Mouse (Mus musculus) CH12.LX (cell line): Measurements from ENCODE around the gene Htr1b. TPM values are rescaled to one million over a fixed set of nuclear protein-coding genes. Genes with fewer than 3 reads are reported as not detected.

Source experiments
- DNase-seq: peaks from one replicate; pipeline ENCODE4 v3.0.0-alpha.2; 2013; ENCODE audit errors: extremely low read depth
- H3K27ac ChIP-seq: 2 replicates; pipeline ENCODE4 v1.5.1; 2012; ENCODE audit warnings: low read depth, mild to moderate bottlenecking, control low read depth, moderate library complexity; ENCODE audit not compliant: insufficient read depth
- H3K27me3 ChIP-seq: replicated peaks from 2 replicates; pipeline ENCODE3; 2012; ENCODE audit warnings: inconsistent platforms
- H3K36me3 ChIP-seq, 2 experiments: replicated peaks in 1 of 2; 2 replicates each; pipeline versions ENCODE3 to v1.6.1; 2012; ENCODE audit warnings: inconsistent platforms in 1 of 2, low read length in 1 of 2, mild to moderate bottlenecking in 1 of 2, mixed read lengths in 1 of 2, moderate library complexity in 1 of 2; ENCODE audit not compliant: control insufficient read depth in 1 of 2, insufficient read depth in 1 of 2
- H3K4me1 ChIP-seq, 2 experiments: 2 replicates each; pipeline ENCODE4 v1.6.1; 2012; ENCODE audit warnings: inconsistent platforms in 1 of 2, moderate library complexity in 1 of 2; ENCODE audit not compliant: insufficient read depth in 2 of 2, control insufficient read depth in 1 of 2
- H3K4me2 ChIP-seq: 2 replicates; pipeline ENCODE4 v1.6.1; 2012; ENCODE audit warnings: low read depth, mild to moderate bottlenecking, control low read depth; ENCODE audit not compliant: poor library complexity, insufficient read depth, severe bottlenecking
- H3K4me3 ChIP-seq, 3 experiments: fragments of 150-350 bp in 1 of 3; sonication (generic) in 1 of 3; replicated peaks in 1 of 3; 2 replicates each; pipeline versions ENCODE3 to v1.5.1; 2011 to 2012; ENCODE audit warnings: low read depth in 2 of 3, low read length in 2 of 3, mild to moderate bottlenecking in 2 of 3, moderate library complexity in 2 of 3, control low read depth in 1 of 3, improper control_type of control experiment in 1 of 3, inconsistent platforms in 1 of 3, mixed read lengths in 1 of 3; ENCODE audit not compliant: poor library complexity in 1 of 3
- H3K79me2 ChIP-seq: replicated peaks from 2 replicates; pipeline ENCODE4 v1.6.1; 2012; ENCODE audit warnings: mild to moderate bottlenecking, moderate library complexity; ENCODE audit not compliant: control insufficient read depth, poor library complexity, insufficient read depth, severe bottlenecking; ENCODE audit errors: extremely low read depth
- H3K9ac ChIP-seq: 2 replicates; pipeline ENCODE4 v1.6.1; 2012; ENCODE audit warnings: low read depth, mild to moderate bottlenecking, control low read depth, moderate library complexity; ENCODE audit not compliant: insufficient read depth
- H3K9me3 ChIP-seq: replicated peaks from 2 replicates; pipeline ENCODE3; 2012; ENCODE audit warnings: low read length, inconsistent platforms, mixed read lengths
- BHLHE40 ChIP-seq: IDR thresholded peaks from 2 replicates; pipeline ENCODE4 v1.6.1; 2011; ENCODE audit warnings: mild to moderate bottlenecking, low read depth, low read length, improper control_type of control experiment
- CHD1 ChIP-seq: IDR thresholded peaks from 2 replicates; pipeline ENCODE4 v1.6.1; 2012; ENCODE audit warnings: low read depth, low read length, improper control_type of control experiment, inconsistent platforms
- CHD2 ChIP-seq: IDR thresholded peaks from 2 replicates; pipeline ENCODE4 v1.6.1; 2011; ENCODE audit warnings: low read length, improper control_type of control experiment
- CTCF ChIP-seq, 2 experiments: IDR thresholded peaks in 1 of 2; conservative IDR thresholded peaks in 1 of 2; 2 replicates each; pipeline ENCODE4 v1.5.1; 2011 to 2012; ENCODE audit warnings: low read depth in 2 of 2, low read length in 2 of 2, improper control_type of control experiment in 1 of 2, inconsistent platforms in 1 of 2, mild to moderate bottlenecking in 1 of 2, moderate library complexity in 1 of 2
- E2F4 ChIP-seq: IDR thresholded peaks from 2 replicates; pipeline ENCODE4 v1.6.1; 2011; ENCODE audit warnings: low read depth, low read length, improper control_type of control experiment; ENCODE audit not compliant: insufficient replicate concordance
- EP300 ChIP-seq: IDR thresholded peaks from 2 replicates; pipeline ENCODE4 v1.6.1; 2011; ENCODE audit warnings: low read length, improper control_type of control experiment
- HCFC1 ChIP-seq: IDR thresholded peaks from 2 replicates; pipeline ENCODE4 v1.6.1; 2012; ENCODE audit warnings: low read depth, mild to moderate bottlenecking, inconsistent platforms, low read length, improper control_type of control experiment
- MAX ChIP-seq: IDR thresholded peaks from 2 replicates; pipeline ENCODE4 v1.6.1; 2011; ENCODE audit warnings: low read length, improper control_type of control experiment
- MAZ ChIP-seq: IDR thresholded peaks from 2 replicates; pipeline ENCODE4 v1.6.1; 2012; ENCODE audit warnings: low read depth, mild to moderate bottlenecking, inconsistent platforms, low read length, improper control_type of control experiment, moderate library complexity
- MEF2A ChIP-seq: IDR thresholded peaks from 2 replicates; pipeline ENCODE4 v1.6.1; 2014; ENCODE audit warnings: low read depth, mild to moderate bottlenecking, inconsistent platforms, low read length, improper control_type of control experiment, borderline replicate concordance
- MXI1 ChIP-seq: IDR thresholded peaks from 2 replicates; pipeline ENCODE4 v1.6.1; 2011; ENCODE audit warnings: mild to moderate bottlenecking, low read depth, low read length, improper control_type of control experiment
- MYC ChIP-seq: IDR thresholded peaks from 2 replicates; pipeline ENCODE4 v1.6.1; 2011; ENCODE audit warnings: low read depth, mild to moderate bottlenecking, improper control_type of control experiment, low read length
- NELFE ChIP-seq: IDR thresholded peaks from 2 replicates; pipeline ENCODE4 v1.6.1; 2011; ENCODE audit warnings: low read depth, low read length, improper control_type of control experiment
- NRF1 ChIP-seq: IDR thresholded peaks from 2 replicates; pipeline ENCODE4 v1.6.1; 2014; ENCODE audit warnings: low read depth, mild to moderate bottlenecking, inconsistent platforms, low read length, improper control_type of control experiment, moderate library complexity
- PAX5 ChIP-seq: IDR thresholded peaks from 2 replicates; pipeline ENCODE4 v1.6.1; 2012; ENCODE audit warnings: low read length, inconsistent platforms, mixed read lengths
- POLR2AphosphoS2 ChIP-seq: IDR thresholded peaks from 2 replicates; pipeline ENCODE4 v1.6.1; 2011; ENCODE audit warnings: low read depth, low read length, improper control_type of control experiment
- RAD21 ChIP-seq: IDR thresholded peaks from 2 replicates; pipeline ENCODE4 v1.6.1; 2011; ENCODE audit warnings: low read depth, mild to moderate bottlenecking, low read length, improper control_type of control experiment, moderate library complexity
- SMC3 ChIP-seq: IDR thresholded peaks from 2 replicates; pipeline ENCODE4 v1.6.1; 2011; ENCODE audit warnings: low read depth, low read length, improper control_type of control experiment
- TCF12 ChIP-seq: IDR thresholded peaks from 2 replicates; pipeline ENCODE4 v1.6.1; 2014; ENCODE audit warnings: low read depth, mild to moderate bottlenecking, inconsistent platforms, low read length, improper control_type of control experiment
- UBTF ChIP-seq: IDR thresholded peaks from 2 replicates; pipeline ENCODE4 v1.6.1; 2012; ENCODE audit warnings: low read depth, mild to moderate bottlenecking, inconsistent platforms, low read length, improper control_type of control experiment, moderate library complexity
- USF1 ChIP-seq: IDR thresholded peaks from 2 replicates; pipeline ENCODE4 v1.6.1; 2014; ENCODE audit warnings: low read depth, mild to moderate bottlenecking, inconsistent platforms, low read length, improper control_type of control experiment
- ZC3H11A ChIP-seq: IDR thresholded peaks from 2 replicates; pipeline ENCODE4 v1.6.1; 2012; ENCODE audit warnings: low read depth, mild to moderate bottlenecking, inconsistent platforms, low read length, improper control_type of control experiment
- ZKSCAN1 ChIP-seq: IDR thresholded peaks from 2 replicates; pipeline ENCODE4 v1.6.1; 2012; ENCODE audit warnings: low read depth, inconsistent platforms, low read length, improper control_type of control experiment, borderline replicate concordance
- ZMIZ1 ChIP-seq: IDR thresholded peaks from 2 replicates; pipeline ENCODE4 v1.6.1; 2012; ENCODE audit warnings: low read depth, mild to moderate bottlenecking, inconsistent platforms, low read length, improper control_type of control experiment
- ZNF384 ChIP-seq: IDR thresholded peaks from 2 replicates; pipeline ENCODE4 v1.6.1; 2012; ENCODE audit warnings: low read depth, low read length, improper control_type of control experiment, inconsistent platforms
- dilution Hi-C: fragments of 300-500 bp; cut with MboI; formaldehyde crosslinking; loops from 2 replicates; pipeline ENCODE4 v1.14.3; 2020; ENCODE audit warnings: low sequenced_read_pairs; ENCODE audit not compliant: extremely low pct_unique_long_range_greater_than_20kb, extremely low pct_ligation_motif_present
- in situ Hi-C: fragments of 300-500 bp; cut with MboI; formaldehyde crosslinking; loops from 3 replicates; pipeline ENCODE4 v1.14.3; 2019; ENCODE audit warnings: low sequenced_read_pairs, low pct_ligation_motif_present, low pct_unique_long_range_greater_than_20kb, mixed read lengths
- polyA plus RNA-seq: library from polyadenylated mRNA; unstranded; fragments of >175 nt; gene quantifications from 2 replicates; pipeline ENCODE4 v1.2.1, GENCODE M21; 2012; ENCODE audit warnings: low read depth; ENCODE audit not compliant: insufficient read length
- total RNA-seq, 2 experiments: library from RNA; depleted of rRNA; stranded (reverse); fragments of 300-350 nt in 1 of 2; fragments of >200 nt in 1 of 2; gene quantifications; 2 replicates each; pipeline ENCODE4 v1.2.3; 2012 to 2014

Htr1b gene
- total and polyA plus RNA-seq, 3 experiments = not detected

GRCm38 (mm10) chr9:81626899-81627606, 6.6 kb downstream of the Htr1b start:
- peaks cover 0 to 18% of the 10 kb centered on the region in 2 experiments; a peak in 2 of 4 replicates for H3K4me1 ChIP-seq
- H3K9ac ChIP-seq = no peak overlapping the region
- TF ChIP-seq MAZ (no peak), TCF12 (no peak), BHLHE40 (no peak), CHD1 (no peak), HCFC1 (no peak), SMC3 (peak; percentile 82), MAX (no peak), CTCF (conservative IDR thresholded peaks at IDR 0.05 in 1 of 2, IDR thresholded peaks at IDR 0.05 in 1 of 2; ENCODE audit: low read depth in 2 of 2, low read length in 2 of 2) (peak; percentile 66 to 67), NELFE (no peak), ZNF384 (no peak), CHD2 (no peak), E2F4 (no peak), MXI1 (no peak), ZMIZ1 (no peak), USF1 (no peak), ZKSCAN1 (no peak), NRF1 (no peak), POLR2AphosphoS2 (no peak), MYC (no peak), RAD21 (peak; percentile 61), UBTF (no peak), MEF2A (no peak), ZC3H11A (0 out of 2 replicates have a peak, but pooled peaks have one; percentile 25), EP300 (no peak), PAX5 (no peak)
- TF ChIP-seq, all 38 proteins: peak for 4
- dilution Hi-C loops (no loop called here), in situ Hi-C loops (loop anchor here (25.0 kb wide), 1 partner anchor 1315 kb away; no protein-coding TSS in a partner anchor)
- DNase-seq = peak; percentile 72
- Histone ChIP-seq H3K27ac (no peak overlapping the region), H3K79me2 (no peaks in the 10 kb centered on the region), H3K4me3 (no peak overlapping the region), H3K4me2 (no peak overlapping the region), H3K27me3 (no peaks in the 10 kb centered on the region), H3K9me3 (peaks cover 2% of the 10 kb centered on the region), H3K36me3 (no peaks in the 10 kb centered on the region)
